Mouse (Mus musculus): ENCODE data around the gene Apof.

DNA sequence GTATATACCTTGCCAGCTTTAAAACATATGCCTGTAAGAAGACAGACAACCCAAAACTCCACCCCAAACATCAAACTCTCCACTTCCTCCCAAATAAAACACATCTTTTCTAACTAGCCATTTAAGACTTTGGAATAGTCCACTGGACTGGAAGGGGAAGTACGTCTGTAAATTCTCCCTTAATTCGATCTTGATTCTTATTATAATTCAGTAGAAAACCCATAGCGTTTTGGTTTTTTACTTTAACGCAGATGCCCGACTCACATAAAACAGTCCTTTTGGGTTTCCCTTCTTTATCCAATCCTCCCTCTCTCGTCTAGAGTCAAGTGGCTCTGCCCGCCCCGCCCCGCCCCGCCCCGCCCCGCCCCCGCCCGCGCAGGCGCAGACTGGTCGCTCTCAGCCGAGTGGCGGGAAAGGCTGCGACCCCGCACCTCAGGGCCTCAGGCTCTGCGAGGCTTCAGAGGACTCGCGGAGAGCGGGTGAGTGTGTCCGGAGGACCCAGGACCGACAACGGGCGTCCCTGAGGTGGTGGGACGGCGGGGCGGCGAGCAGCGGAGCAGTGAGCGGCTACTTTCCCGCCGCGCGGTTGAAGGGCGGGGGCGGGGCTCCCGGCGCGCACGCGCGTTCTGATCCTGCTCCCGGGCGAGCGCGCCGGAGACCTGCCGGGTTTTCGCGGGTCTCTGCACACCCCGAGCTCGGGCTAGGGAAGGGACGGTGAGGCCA, 36.6 kb upstream of the Apof start, which contains the start of gene Timeless:
- TF ChIP-seq CTCF (IDR thresholded peaks at IDR 0.05; ENCODE audit: borderline replicate concordance, insufficient read depth, low read length) (no peak), POLR2A (IDR thresholded peaks at IDR 0.05; ENCODE audit: low read depth, low read length) (peak; percentile 82)

All from embryonic fibroblast, embryonic 13.5 days (primary cell).